Mouse (Mus musculus): ENCODE data around the gene Gm14325. TPM values are rescaled to one million over a fixed set of nuclear protein-coding genes. Genes with fewer than 3 reads are reported as not detected.
"Not testable (repeated sequence)": the region's sequence is repeated elsewhere in the genome, so short reads cannot be mapped to it uniquely, and the experiment has no call there.

The Gm14325 gene
- 34.3 and 35.8 TPM in 2 replicates for polyA plus RNA-seq (2016; fragmentation: Nextera tagmentation; extraction: Ambion mirVana)

DNA sequence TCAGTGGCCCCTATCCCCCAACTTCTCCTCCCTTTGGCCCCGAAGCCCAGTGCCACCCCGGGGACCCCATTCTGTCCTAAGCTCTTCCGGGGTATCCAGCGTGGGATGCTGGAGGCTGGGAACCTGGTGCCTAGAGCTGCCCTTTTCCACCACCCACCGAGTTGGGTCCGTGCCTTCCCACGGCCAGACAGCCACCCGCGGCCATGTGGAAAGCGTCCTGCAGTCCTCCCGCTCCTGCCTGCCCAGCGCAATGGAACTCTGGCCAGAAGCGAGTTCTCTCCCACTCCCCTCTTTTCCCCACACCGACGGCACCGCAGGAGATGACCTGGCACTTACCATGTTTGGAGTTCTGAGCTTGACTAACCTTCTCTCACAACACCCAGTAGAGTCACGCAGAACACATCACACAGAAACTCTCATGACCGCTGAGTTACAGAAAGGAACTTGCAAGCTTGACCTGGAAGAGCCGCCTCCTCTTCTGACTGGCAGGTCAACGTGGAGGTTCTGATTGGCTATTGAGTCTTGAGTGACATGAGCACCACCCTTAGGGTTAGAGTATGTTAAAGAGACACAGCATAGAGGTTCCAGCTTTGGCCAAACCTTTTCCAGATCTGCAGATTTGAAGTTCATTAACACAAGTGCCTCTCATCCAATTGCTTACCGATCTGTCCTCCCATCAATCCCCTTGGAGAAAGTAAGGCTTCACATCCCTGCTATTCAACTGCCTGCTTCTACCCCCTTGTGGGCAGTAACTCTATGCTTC is at the start of gene Gm14325:
Gm14325 (minus strand) TSS at position 436 of the 763 bp plus-strand sequence.
- ATAC-seq (ENCODE audit: insufficient number of reproducible peaks, low FRiP score), result not testable (repeated sequence)
- peak within 1 kb of the TSS; percentile 70 for H3K9ac ChIP-seq

GRCm38 (mm10) chr2:177887743-177888142 is 47.6 kb upstream of the Gm14325 start:
- WGBS, result 81% methylated on average over 14 of the region's 14 CpGs
- H3K9ac ChIP-seq; H3K4me3 ChIP-seq; H3K36me3 ChIP-seq; H3K4me1 ChIP-seq (replicated peaks); H3K27ac ChIP-seq (ENCODE audit: poor library complexity, severe bottlenecking); H3K9me3 ChIP-seq (replicated peaks); H3K27me3 ChIP-seq (replicated peaks); H3K4me2 ChIP-seq; ATAC-seq (ENCODE audit: insufficient number of reproducible peaks, low FRiP score): not testable (repeated sequence)

More for the DNA sequence above, at the start of gene Gm14325:
- H3K36me3 ChIP-seq; H3K27me3 ChIP-seq (replicated peaks); H3K27ac ChIP-seq (ENCODE audit: poor library complexity, severe bottlenecking); H3K4me1 ChIP-seq (replicated peaks); H3K9me3 ChIP-seq (replicated peaks): not testable (repeated sequence)
- WGBS, result under 1% methylated on average over 18 of the region's 21 CpGs
- Histone ChIP-seq H3K4me2 (peak within 1 kb of the TSS; percentile 60), H3K4me3 (peak within 1 kb of the TSS; percentile 54)

DNA sequence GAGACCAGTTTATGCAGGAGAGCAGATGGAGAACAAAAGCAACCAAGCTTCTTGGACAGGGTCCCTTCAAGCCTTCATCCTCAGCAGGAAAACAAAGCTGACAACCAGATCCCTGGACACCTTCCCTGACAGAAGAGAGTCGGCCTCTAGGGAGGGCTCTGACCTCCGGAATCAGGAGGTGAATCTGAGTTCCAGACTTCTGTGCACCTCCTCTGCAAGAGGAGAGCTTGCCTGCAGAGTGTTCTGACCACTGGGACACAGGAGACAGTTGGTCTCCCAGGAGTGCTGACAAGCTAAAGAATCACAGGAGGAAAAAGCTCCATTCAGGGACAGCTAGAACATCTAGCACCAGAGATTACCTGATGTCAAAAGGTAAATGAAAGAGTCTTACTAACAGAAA is 22.1 kb upstream of the Gm14325 start:
- H3K4me1 ChIP-seq (replicated peaks); H3K9ac ChIP-seq; H3K9me3 ChIP-seq (replicated peaks); ATAC-seq (ENCODE audit: insufficient number of reproducible peaks, low FRiP score); H3K4me3 ChIP-seq; H3K27ac ChIP-seq (ENCODE audit: poor library complexity, severe bottlenecking); H3K36me3 ChIP-seq; H3K27me3 ChIP-seq (replicated peaks); H3K4me2 ChIP-seq: not testable (repeated sequence)
- WGBS, result 78% methylated on average over 2 of the region's 2 CpGs

DNA sequence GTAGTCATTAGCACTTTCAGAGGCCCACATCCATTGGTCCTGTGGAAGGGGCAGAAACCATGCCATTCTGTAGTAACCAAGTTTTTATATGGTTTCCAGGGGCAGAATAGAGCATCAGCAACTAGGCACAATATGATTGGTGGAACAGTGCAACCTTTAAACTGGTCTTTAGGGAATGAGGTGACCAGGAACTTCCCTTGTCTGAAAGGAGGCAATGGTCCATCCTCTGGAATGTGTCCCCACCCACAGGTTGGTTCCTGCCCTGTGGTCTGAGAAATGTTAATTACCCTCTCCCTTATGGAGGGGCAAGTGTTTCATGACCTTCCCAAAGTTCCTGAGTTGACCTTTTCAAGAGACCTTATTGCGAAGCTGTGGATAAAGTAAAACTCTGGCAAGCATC is 3.5 kb upstream of the Gm14325 start:
- H3K9ac ChIP-seq, result not testable (repeated sequence)

GRCm38 (mm10) chr2:177836756-177837155 is 3.4 kb downstream of the Gm14325 start:
- ATAC-seq (ENCODE audit: insufficient number of reproducible peaks, low FRiP score); H3K36me3 ChIP-seq; H3K27ac ChIP-seq (ENCODE audit: poor library complexity, severe bottlenecking); H3K4me3 ChIP-seq; H3K9ac ChIP-seq; H3K4me2 ChIP-seq; H3K4me1 ChIP-seq (replicated peaks); H3K9me3 ChIP-seq (replicated peaks); H3K27me3 ChIP-seq (replicated peaks): not testable (repeated sequence)

More for the DNA sequence above, 3.5 kb upstream of the Gm14325 start:
- H3K4me1 ChIP-seq (replicated peaks); H3K27me3 ChIP-seq (replicated peaks); ATAC-seq (ENCODE audit: insufficient number of reproducible peaks, low FRiP score); H3K36me3 ChIP-seq; H3K4me3 ChIP-seq; H3K4me2 ChIP-seq; H3K27ac ChIP-seq (ENCODE audit: poor library complexity, severe bottlenecking); H3K9me3 ChIP-seq (replicated peaks): not testable (repeated sequence)
- WGBS, result 70% methylated on average over 1 of the region's 1 CpGs

DNA sequence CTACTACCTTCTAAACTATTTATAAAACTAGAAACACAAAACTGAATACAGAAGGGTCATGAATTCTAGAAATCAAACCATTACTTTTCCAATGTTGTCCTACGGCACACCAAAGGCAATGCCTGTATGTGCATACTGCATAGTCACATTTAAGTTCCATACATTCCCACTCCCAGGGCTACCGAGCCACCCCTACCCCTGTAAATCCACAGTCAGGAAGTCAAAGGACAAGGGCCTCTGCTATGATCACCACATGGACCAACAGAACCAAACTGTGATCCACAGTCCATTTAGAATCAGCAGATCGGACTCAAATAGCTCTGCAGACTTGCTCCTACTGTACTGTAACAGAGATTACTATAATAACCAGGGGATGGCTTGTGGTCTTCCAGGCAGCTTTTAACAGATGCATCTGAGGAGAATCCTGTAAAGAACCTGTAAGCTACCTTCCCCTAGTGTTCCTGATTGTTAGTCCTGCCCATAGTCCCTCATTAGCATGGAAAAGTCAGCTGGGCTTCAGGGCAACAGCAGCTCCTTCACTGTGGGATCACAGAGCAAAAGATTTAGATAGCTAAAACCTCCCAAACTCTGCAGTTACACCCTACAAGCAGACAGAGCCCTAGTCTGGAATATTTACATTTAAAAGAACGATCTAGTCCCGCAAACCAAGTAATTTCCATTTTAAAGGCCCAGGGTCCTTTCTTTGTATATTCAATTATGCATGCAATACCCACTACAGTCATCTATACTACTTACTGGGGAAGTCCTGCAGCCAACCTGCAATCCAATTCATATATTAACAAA is 4.2 kb downstream of the Gm14325 start:
- not testable (repeated sequence) for H3K4me3 ChIP-seq; H3K27me3 ChIP-seq (replicated peaks); H3K27ac ChIP-seq (ENCODE audit: poor library complexity, severe bottlenecking); H3K4me2 ChIP-seq; H3K9me3 ChIP-seq (replicated peaks); H3K36me3 ChIP-seq; H3K9ac ChIP-seq; ATAC-seq (ENCODE audit: insufficient number of reproducible peaks, low FRiP score); H3K4me1 ChIP-seq (replicated peaks)
- WGBS, result 91% methylated on average over 5 of the region's 5 CpGs

DNA sequence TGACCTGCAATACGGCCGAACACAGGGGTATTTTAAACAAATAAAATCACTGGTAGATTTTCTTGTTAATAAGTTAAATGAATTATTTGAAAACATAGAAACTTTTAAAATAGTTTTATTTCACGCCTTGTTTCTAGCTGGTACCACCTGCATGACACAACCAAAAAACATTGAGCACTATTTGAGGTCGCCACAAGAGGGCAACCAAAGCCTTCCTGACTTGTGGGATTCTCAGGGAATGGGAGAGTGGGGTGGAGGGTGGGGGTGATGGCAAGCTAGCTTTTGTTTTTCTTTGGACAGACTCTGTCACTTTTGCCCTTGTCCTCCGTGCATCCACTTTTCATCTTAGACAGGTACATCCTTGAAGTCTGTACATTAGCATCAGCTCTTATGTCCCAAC is 18.2 kb downstream of the Gm14325 start:
- 56% methylated on average over 2 of the region's 5 CpGs for WGBS
- not testable (repeated sequence) for ATAC-seq (ENCODE audit: insufficient number of reproducible peaks, low FRiP score); H3K4me1 ChIP-seq (replicated peaks); H3K27ac ChIP-seq (ENCODE audit: poor library complexity, severe bottlenecking); H3K9ac ChIP-seq; H3K27me3 ChIP-seq (replicated peaks); H3K4me3 ChIP-seq; H3K4me2 ChIP-seq; H3K36me3 ChIP-seq; H3K9me3 ChIP-seq (replicated peaks)

- WGBS, result no CpG with 5 or more reads among the region's 2 CpGs
- H3K4me1 ChIP-seq (replicated peaks); H3K9me3 ChIP-seq (replicated peaks): not testable (repeated sequence)
Measured at GRCm38 (mm10) chr2:177806170-177806569, 34.0 kb downstream of the Gm14325 start.

GRCm38 (mm10) chr2:177787351-177787750 is 52.8 kb downstream of the Gm14325 start:
- not testable (repeated sequence) for H3K36me3 ChIP-seq; H3K4me1 ChIP-seq (replicated peaks); H3K9ac ChIP-seq; H3K4me3 ChIP-seq; H3K27ac ChIP-seq (ENCODE audit: poor library complexity, severe bottlenecking); H3K4me2 ChIP-seq; H3K27me3 ChIP-seq (replicated peaks); ATAC-seq (ENCODE audit: insufficient number of reproducible peaks, low FRiP score); H3K9me3 ChIP-seq (replicated peaks)
- WGBS, result 36% methylated on average over 1 of the region's 1 CpGs

More at GRCm38 (mm10) chr2:177806170-177806569, 34.0 kb downstream of the Gm14325 start:
- H3K36me3 ChIP-seq; H3K4me2 ChIP-seq; H3K27ac ChIP-seq (ENCODE audit: poor library complexity, severe bottlenecking); H3K4me3 ChIP-seq; H3K27me3 ChIP-seq (replicated peaks); H3K9ac ChIP-seq; ATAC-seq (ENCODE audit: insufficient number of reproducible peaks, low FRiP score): not testable (repeated sequence)
